Mouse (Mus musculus) spleen, adult 2 months (tissue): ENCODE measurements around the gene Mpv17.

Experiments used
- CTCF ChIP-seq: fragments of 200-500 bp; IDR thresholded peaks from 2 replicates; pipeline ENCODE4 v1.5.1; 2011; ENCODE audit warnings: mild to moderate bottlenecking, inconsistent platforms; ENCODE audit not compliant: insufficient read depth, insufficient read length, insufficient replicate concordance; ENCODE audit errors: extremely low read depth
- POLR2A ChIP-seq: fragments of 200-500 bp; IDR thresholded peaks from 2 replicates; pipeline ENCODE4 v1.6.1; 2011; ENCODE audit warnings: low read depth, low read length, inconsistent platforms

GRCm38 (mm10) chr5:31181183-31181770 is 27.2 kb upstream of the Mpv17 start:
- TF ChIP-seq POLR2A (no peak), CTCF (no peak)
